Mouse (Mus musculus): ENCODE measurements around the gene Gm10447.
A peak's percentile ranks its signal among the peaks of the same experiment; 100 is the strongest.
"Not testable (repeated sequence)": the region's sequence is repeated elsewhere in the genome, so short reads cannot be mapped to it uniquely, and the experiment has no call there.

The Gm10447 gene

GRCm38 (mm10) chr11:53443861-53444260 is 13.0 kb downstream of the Gm10447 start:
- DNase-seq (ENCODE audit: low read depth, low spot score) = peak; percentile 45

GRCm38 (mm10) chr11:53441921-53442320 is 15.0 kb downstream of the Gm10447 start:
- DNase-seq (ENCODE audit: low read depth, low spot score) = no peak

GRCm38 (mm10) chr11:53436338-53436737 is 20.6 kb downstream of the Gm10447 start:
- no peak for DNase-seq (ENCODE audit: low read depth, low spot score)

- DNase-seq (ENCODE audit: low read depth, low spot score) = no peak
These were observed 21.4 kb downstream of the Gm10447 start for GRCm38 (mm10) chr11:53435504-53435903.

- DNase-seq (ENCODE audit: low read depth, low spot score) = no peak
These were observed 23.9 kb downstream of the Gm10447 start for GRCm38 (mm10) chr11:53433057-53433456.

- no peak for DNase-seq (ENCODE audit: low read depth, low spot score)
These were observed 25.4 kb downstream of the Gm10447 start for GRCm38 (mm10) chr11:53431347-53432056.

GRCm38 (mm10) chr11:53430670-53431346 is 26.1 kb downstream of the Gm10447 start, which contains the start of the genes Uqcrq and Gdf9:
Uqcrq (minus strand) TSS chr11:53430831.
Gdf9 (plus strand) TSS chr11:53431023.
- DNase-seq (ENCODE audit: low read depth, low spot score) = peak; percentile 100

GRCm38 (mm10) chr11:53430300-53430669 is 26.6 kb downstream of the Gm10447 start:
- DNase-seq (ENCODE audit: low read depth, low spot score) = peak; percentile 68

GRCm38 (mm10) chr11:53429182-53429581 is 27.7 kb downstream of the Gm10447 start:
- DNase-seq (ENCODE audit: low read depth, low spot score) = no peak

- no peak for DNase-seq (ENCODE audit: low read depth, low spot score)
These were observed 28.2 kb downstream of the Gm10447 start for GRCm38 (mm10) chr11:53428716-53429057.

GRCm38 (mm10) chr11:53427993-53428715 is 28.8 kb downstream of the Gm10447 start:
- DNase-seq (ENCODE audit: low read depth, low spot score) = no peak

GRCm38 (mm10) chr11:53426914-53427313 is 30.0 kb downstream of the Gm10447 start:
- not testable (repeated sequence) for DNase-seq (ENCODE audit: low read depth, low spot score)

GRCm38 (mm10) chr11:53425711-53426255 is 31.1 kb downstream of the Gm10447 start:
- DNase-seq (ENCODE audit: low read depth, low spot score) = no peak

- no peak for DNase-seq (ENCODE audit: low read depth, low spot score)
These were observed 31.7 kb downstream of the Gm10447 start for GRCm38 (mm10) chr11:53425251-53425650.

- DNase-seq (ENCODE audit: low read depth, low spot score) = peak; percentile 25
These were observed 32.1 kb downstream of the Gm10447 start for GRCm38 (mm10) chr11:53424826-53425225.

GRCm38 (mm10) chr11:53423036-53423435 is 33.9 kb downstream of the Gm10447 start, which contains the start of gene Leap2:
Leap2 (minus strand) TSS chr11:53423170.
- DNase-seq (ENCODE audit: low read depth, low spot score) = no peak

- DNase-seq (ENCODE audit: low read depth, low spot score) = no peak
These were observed 38.9 kb downstream of the Gm10447 start for GRCm38 (mm10) chr11:53418048-53418447.

GRCm38 (mm10) chr11:53413871-53414270 is 43.0 kb downstream of the Gm10447 start:
- no peak for DNase-seq (ENCODE audit: low read depth, low spot score)

GRCm38 (mm10) chr11:53411738-53412137 is 45.2 kb downstream of the Gm10447 start:
- peak; percentile 66 for DNase-seq (ENCODE audit: low read depth, low spot score)
